Mouse (Mus musculus): ENCODE results near the gene Sema4b. TPM values are rescaled to one million over a fixed set of nuclear protein-coding genes. Genes with fewer than 3 reads are reported as not detected.
A peak's percentile ranks its signal among the peaks of the same experiment; 100 is the strongest.

Gene Sema4b
- polyA plus RNA-seq, 2 experiments, result 6.1 to 8.5 TPM

DNA sequence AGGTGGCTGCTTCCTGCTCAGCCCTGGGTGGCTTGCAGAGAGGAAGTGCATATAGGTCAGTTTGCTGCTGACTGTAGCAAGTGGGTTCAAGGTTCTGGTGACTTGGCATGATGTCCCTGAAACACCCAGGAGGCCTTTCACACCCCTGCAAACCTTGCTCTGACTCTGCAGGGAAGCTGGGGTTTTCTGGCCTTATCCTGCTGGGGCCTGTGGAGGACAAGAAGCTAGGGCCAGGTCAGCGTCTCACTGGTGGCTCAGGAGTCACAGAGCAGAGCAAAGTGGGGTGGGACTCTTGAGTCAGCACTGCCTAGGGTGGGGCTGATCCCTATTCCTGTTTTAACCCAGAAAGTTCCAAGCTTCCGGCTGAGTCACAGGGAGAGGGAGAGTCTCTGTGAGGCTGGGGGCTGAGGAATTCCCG, 20.7 kb downstream of the Sema4b start:
- peak overlapping the region; percentile 100 for H3K27ac ChIP-seq
- 23% methylated on average over 3 of the region's 3 CpGs for WGBS (ENCODE audit: insufficient replicate concordance)
- H3K4me2 ChIP-seq (ENCODE audit: low read depth), result peak overlapping the region; percentile 87
- H3K9ac ChIP-seq (replicated peaks), result peak overlapping the region; percentile 71
- DNase-seq (ENCODE audit: low read depth in 3 of 3, low spot score in 3 of 3) (no peak), ATAC-seq (ENCODE audit: insufficient read depth) (no peak)
- H3K9me3 ChIP-seq (ENCODE audit: control insufficient read depth, low read length), result no peaks in the 10 kb centered on the region
- peaks cover 6% of the 10 kb centered on the region for H3K36me3 ChIP-seq (replicated peaks; ENCODE audit: control insufficient read depth, insufficient read depth, low read depth)
- no peaks in the 10 kb centered on the region for H3K27me3 ChIP-seq (ENCODE audit: control insufficient read depth, insufficient read depth, low read length)
- peaks cover 94 to 95% of the 10 kb centered on the region in 2 experiments for H3K4me1 ChIP-seq (replicated peaks; ENCODE audit: control insufficient read depth in 2 of 2, insufficient read depth in 2 of 2, low read length in 1 of 2)
- H3K4me3 ChIP-seq (ENCODE audit: insufficient read depth in 1 of 2, low read depth in 2 of 2, low read length in 2 of 2), result peak overlapping the region in 1 of 2 experiments; percentile 44; a peak in 2 of 4 replicates
- TF ChIP-seq CTCF (IDR thresholded peaks at IDR 0.05; ENCODE audit: low read depth) (no peak), EP300 (IDR thresholded peaks at IDR 0.05; ENCODE audit: low read depth) (no peak)

DNA sequence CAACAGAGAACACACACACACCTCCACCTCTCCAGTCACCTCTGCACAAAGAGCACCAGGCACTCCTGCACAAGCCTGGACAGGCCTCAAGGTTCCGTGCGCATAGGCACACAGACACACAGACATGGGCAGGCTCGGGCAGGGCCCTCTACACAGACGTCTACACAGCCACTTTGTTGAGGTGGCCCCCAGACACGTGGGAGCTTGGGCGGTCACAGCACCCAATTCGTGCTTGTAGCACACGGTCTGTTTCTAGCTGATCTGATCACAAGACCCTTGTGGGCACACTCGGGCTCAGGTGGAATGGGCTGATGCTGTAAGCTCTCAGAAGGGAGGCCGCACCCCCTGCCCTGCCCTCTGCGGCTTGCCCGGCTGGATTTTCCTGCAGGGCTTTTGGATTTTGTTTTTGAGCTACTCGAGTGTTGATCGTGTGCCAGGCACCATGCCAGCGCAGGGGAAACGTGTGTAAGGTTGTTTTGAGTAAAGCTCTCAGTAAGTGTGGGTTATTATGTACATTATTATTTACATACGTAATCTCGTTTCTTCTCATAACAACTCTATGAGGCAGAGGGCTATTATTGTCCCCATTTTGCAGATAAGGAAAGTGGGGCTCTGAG, 21.5 kb downstream of the Sema4b start:
- 23% methylated on average over 18 of the region's 18 CpGs for WGBS (ENCODE audit: insufficient replicate concordance)
- H3K4me3 ChIP-seq (ENCODE audit: insufficient read depth in 1 of 2, low read depth in 2 of 2, low read length in 2 of 2), result peak overlapping the region; percentile 2 to 44
- TF ChIP-seq EP300 (IDR thresholded peaks at IDR 0.05; ENCODE audit: low read depth), result no peak; the same call in 1 of the 2 replicates
- TF ChIP-seq CTCF (IDR thresholded peaks at IDR 0.05; ENCODE audit: low read depth), result no peak
- peak overlapping the region; percentile 100 for H3K27ac ChIP-seq
- H3K27me3 ChIP-seq (ENCODE audit: control insufficient read depth, insufficient read depth, low read length), result no peaks in the 10 kb centered on the region
- H3K9ac ChIP-seq (replicated peaks), result peak overlapping the region; percentile 71
- H3K36me3 ChIP-seq (replicated peaks; ENCODE audit: control insufficient read depth, insufficient read depth, low read depth), result peaks cover 13% of the 10 kb centered on the region
- no peaks in the 10 kb centered on the region for H3K9me3 ChIP-seq (ENCODE audit: control insufficient read depth, low read length)
- DNase-seq (ENCODE audit: low read depth in 3 of 3, low spot score in 3 of 3) (no peak), ATAC-seq (ENCODE audit: insufficient read depth) (peak; percentile 19; the same call in 1 of the 2 replicates)
- H3K4me1 ChIP-seq (replicated peaks; ENCODE audit: control insufficient read depth in 2 of 2, insufficient read depth in 2 of 2, low read length in 1 of 2), result peaks cover 86 to 91% of the 10 kb centered on the region in 2 experiments
- peak overlapping the region; percentile 87 for H3K4me2 ChIP-seq (ENCODE audit: low read depth)

DNA sequence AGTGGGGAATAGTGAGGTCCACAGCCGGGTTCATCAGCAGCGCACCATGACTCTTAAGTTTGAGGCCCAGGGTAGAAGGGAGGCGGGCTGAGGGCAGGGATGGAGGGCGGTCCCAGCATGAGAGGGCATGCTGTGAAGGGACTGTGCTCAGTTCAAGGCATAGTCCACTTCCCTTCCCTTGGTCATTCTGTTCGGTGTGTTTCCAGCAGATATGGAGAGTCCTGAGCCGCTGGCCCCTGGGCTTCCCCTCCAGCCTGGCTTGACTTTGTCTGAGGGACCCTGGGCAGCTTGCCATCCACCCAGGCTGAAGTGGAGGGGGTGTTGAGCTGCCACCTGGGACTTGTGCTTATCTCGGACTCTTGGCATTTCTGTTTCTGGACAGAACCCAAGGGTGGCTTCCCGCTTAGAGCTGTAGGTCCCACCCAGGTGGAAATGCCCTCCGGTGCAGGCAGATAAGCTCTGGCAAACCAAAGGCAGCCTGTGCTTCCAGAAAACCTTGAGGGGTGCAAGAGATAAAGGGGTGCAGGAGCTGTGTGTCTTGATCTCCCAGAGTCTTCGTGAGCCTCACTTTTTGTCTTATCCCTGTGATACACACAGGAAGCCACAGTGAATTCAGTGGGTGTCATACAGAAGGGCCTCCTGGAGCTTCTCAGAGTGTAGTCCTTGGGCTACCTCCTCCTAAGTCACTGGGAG, 22.2 kb downstream of the Sema4b start:
- peak overlapping the region; percentile 40 to 44 for H3K4me3 ChIP-seq (ENCODE audit: insufficient read depth in 1 of 2, low read depth in 2 of 2, low read length in 2 of 2)
- H3K36me3 ChIP-seq (replicated peaks; ENCODE audit: control insufficient read depth, insufficient read depth, low read depth), result peaks cover 21% of the 10 kb centered on the region
- ATAC-seq (ENCODE audit: insufficient read depth) (peak; percentile 87), DNase-seq (ENCODE audit: low read depth in 3 of 3, low spot score in 3 of 3) (peak; percentile 96 to 98 (median 98))
- H3K27ac ChIP-seq, result peak overlapping the region; percentile 100
- peak overlapping the region; percentile 85 for H3K9ac ChIP-seq (replicated peaks)
- no peaks in the 10 kb centered on the region for H3K27me3 ChIP-seq (ENCODE audit: control insufficient read depth, insufficient read depth, low read length)
- H3K9me3 ChIP-seq (ENCODE audit: control insufficient read depth, low read length), result no peaks in the 10 kb centered on the region
- WGBS (ENCODE audit: insufficient replicate concordance), result 9% methylated on average over 10 of the region's 10 CpGs
- H3K4me2 ChIP-seq (ENCODE audit: low read depth), result peak overlapping the region; percentile 87
- TF ChIP-seq EP300 (IDR thresholded peaks at IDR 0.05; ENCODE audit: low read depth) (peak; percentile 96), CTCF (IDR thresholded peaks at IDR 0.05; ENCODE audit: low read depth) (peak; percentile 6)
- peaks cover 78 to 83% of the 10 kb centered on the region in 2 experiments for H3K4me1 ChIP-seq (replicated peaks; ENCODE audit: control insufficient read depth in 2 of 2, insufficient read depth in 2 of 2, low read length in 1 of 2)

DNA sequence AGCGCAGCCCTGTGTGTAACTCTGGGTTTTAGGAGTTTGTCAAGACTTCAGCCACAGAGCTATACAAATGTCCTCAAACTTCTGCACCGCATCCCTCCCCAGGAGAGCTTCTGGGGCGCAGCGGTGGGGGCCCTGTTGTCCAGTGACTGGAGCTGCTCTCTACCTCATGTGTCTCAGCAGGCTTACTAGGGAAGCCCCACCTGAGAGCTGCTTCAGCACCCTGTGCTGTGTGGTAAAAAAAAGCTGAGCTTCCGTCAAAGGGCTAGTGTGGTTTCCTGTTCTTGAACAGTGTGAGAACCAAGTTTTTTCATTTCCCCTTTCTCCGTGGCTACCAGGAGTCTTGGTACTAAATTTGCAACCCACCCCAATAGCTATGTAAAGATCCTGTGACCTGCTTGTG, 23.0 kb downstream of the Sema4b start:
- Histone ChIP-seq H3K4me3 (ENCODE audit: insufficient read depth in 1 of 2, low read depth in 2 of 2, low read length in 2 of 2) (peak overlapping the region; percentile 40 to 41), H3K9ac (replicated peaks) (peak overlapping the region; percentile 85), H3K4me2 (ENCODE audit: low read depth) (peak overlapping the region; percentile 87), H3K27me3 (ENCODE audit: control insufficient read depth, insufficient read depth, low read length) (no peaks in the 10 kb centered on the region), H3K27ac (peak overlapping the region; percentile 100), H3K4me1 (replicated peaks; ENCODE audit: control insufficient read depth in 2 of 2, insufficient read depth in 2 of 2, low read length in 1 of 2) (peaks cover 70 to 75% of the 10 kb centered on the region in 2 experiments), H3K36me3 (replicated peaks; ENCODE audit: control insufficient read depth, insufficient read depth, low read depth) (peaks cover 23% of the 10 kb centered on the region), H3K9me3 (ENCODE audit: control insufficient read depth, low read length) (no peaks in the 10 kb centered on the region)
- no peak for TF ChIP-seq CTCF (IDR thresholded peaks at IDR 0.05; ENCODE audit: low read depth)
- TF ChIP-seq EP300 (IDR thresholded peaks at IDR 0.05; ENCODE audit: low read depth), result no peak
- ATAC-seq (ENCODE audit: insufficient read depth), result no peak
- WGBS (ENCODE audit: insufficient replicate concordance), result 8% methylated on average over 6 of the region's 6 CpGs
- DNase-seq (ENCODE audit: low read depth in 3 of 3, low spot score in 3 of 3), result no peak

DNA sequence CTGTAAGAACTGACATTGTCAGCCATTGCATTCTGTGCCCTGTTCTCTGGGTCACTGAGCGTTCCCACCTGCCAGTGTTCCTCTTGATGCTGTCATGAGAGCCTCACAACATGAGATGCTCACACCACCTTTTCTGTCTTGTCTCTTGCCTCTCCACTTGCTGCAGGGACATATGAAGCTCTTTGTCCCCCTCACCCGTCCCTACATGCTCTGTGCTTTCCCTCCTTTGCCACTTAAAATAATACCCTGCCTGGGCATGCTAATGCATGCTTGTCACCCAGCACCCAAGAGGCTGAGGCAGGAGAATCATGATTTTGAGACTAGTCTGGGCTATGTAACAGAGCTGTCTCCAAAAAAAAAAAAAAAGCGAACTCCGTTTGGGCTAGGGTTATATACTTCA, 24.3 kb downstream of the Sema4b start:
- TF ChIP-seq EP300 (IDR thresholded peaks at IDR 0.05; ENCODE audit: low read depth) (no peak), CTCF (IDR thresholded peaks at IDR 0.05; ENCODE audit: low read depth) (no peak)
- no peaks in the 10 kb centered on the region for H3K27me3 ChIP-seq (ENCODE audit: control insufficient read depth, insufficient read depth, low read length)
- H3K4me2 ChIP-seq (ENCODE audit: low read depth), result peak overlapping the region; percentile 87
- H3K4me1 ChIP-seq (replicated peaks; ENCODE audit: control insufficient read depth in 2 of 2, insufficient read depth in 2 of 2, low read length in 1 of 2), result peaks cover 57 to 67% of the 10 kb centered on the region in 2 experiments
- H3K4me3 ChIP-seq (ENCODE audit: insufficient read depth in 1 of 2, low read depth in 2 of 2, low read length in 2 of 2), result no peak overlapping the region
- H3K27ac ChIP-seq, result peak overlapping the region; percentile 100
- DNase-seq (ENCODE audit: low read depth in 3 of 3, low spot score in 3 of 3) (no peak), ATAC-seq (ENCODE audit: insufficient read depth) (no peak)
- H3K36me3 ChIP-seq (replicated peaks; ENCODE audit: control insufficient read depth, insufficient read depth, low read depth), result peaks cover 35% of the 10 kb centered on the region
- H3K9me3 ChIP-seq (ENCODE audit: control insufficient read depth, low read length), result no peaks in the 10 kb centered on the region
- H3K9ac ChIP-seq (replicated peaks), result peak overlapping the region; percentile 85
- WGBS (ENCODE audit: insufficient replicate concordance), result 81% methylated on average over 4 of the region's 4 CpGs

Data from liver, embryonic 14.5 days (tissue).